Mouse (Mus musculus) bone marrow, adult 2 months (tissue): ENCODE results near the gene Klf4. TPM values are rescaled to one million over a fixed set of nuclear protein-coding genes. Genes with fewer than 3 reads are reported as not detected.

Experiments
- H3K27ac ChIP-seq: fragments of 200-500 bp; 2 replicates; pipeline ENCODE4 v1.5.1; 2012; ENCODE audit warnings: low read depth, mild to moderate bottlenecking, control low read depth, inconsistent platforms, low read length; ENCODE audit not compliant: control insufficient read depth, poor library complexity, insufficient read depth
- H3K4me1 ChIP-seq: fragments of 200-500 bp; 2 replicates; pipeline ENCODE4 v1.6.1; 2011; ENCODE audit warnings: low read length; ENCODE audit not compliant: control insufficient read depth, insufficient read depth
- H3K4me3 ChIP-seq: fragments of 200-500 bp; replicated peaks from 2 replicates; pipeline ENCODE3; 2011; ENCODE audit warnings: mild to moderate bottlenecking, low read depth, low read length, control low read depth; ENCODE audit not compliant: control insufficient read depth
- CTCF ChIP-seq: fragments of 200-500 bp; IDR thresholded peaks from 2 replicates; pipeline ENCODE4 v1.5.1; 2011; ENCODE audit warnings: low read length, control low read depth; ENCODE audit not compliant: control insufficient read depth, insufficient read depth
- POLR2A ChIP-seq: fragments of 200-500 bp; IDR thresholded peaks from 2 replicates; pipeline ENCODE4 v1.6.1; 2011; ENCODE audit warnings: low read depth, mild to moderate bottlenecking, control low read depth, low read length, borderline replicate concordance; ENCODE audit not compliant: control insufficient read depth
- WGBS: fragments of 180-500 bp; shearing (Covaris S2); methylation state at CpG from one replicate; pipeline ENCODE4 v1.1.7; 2018; 5-methylcytosine and 5-hydroxymethylcytosine counted together
- polyA plus RNA-seq: library from polyadenylated mRNA; stranded (reverse); fragments of >200 nt; gene quantifications from 2 replicates; pipeline ENCODE4 v1.2.4, GENCODE M21; 2011; ENCODE audit warnings: low replicate concordance; ENCODE audit not compliant: missing spikeins, insufficient read depth, insufficient read length

Klf4 gene
- polyA plus RNA-seq, 1 experiment: 17.3 TPM

GRCm38 (mm10) chr4:55530731-55531095 lies 1.6 kb downstream of the Klf4 start:
- H3K27ac ChIP-seq: peak overlapping the region; percentile 55; the same call in 1 of the 2 replicates
- no peaks in the 10 kb centered on the region for H3K4me1 ChIP-seq
- under 1% methylated on average over 20 of the region's 20 CpGs for WGBS
- H3K4me3 ChIP-seq: peak overlapping the region; percentile 49
- TF ChIP-seq CTCF (no peak), POLR2A (no peak)

GRCm38 (mm10) chr4:55530236-55530635 lies 2.0 kb downstream of the Klf4 start:
- Histone ChIP-seq H3K4me3 (peak overlapping the region; percentile 49), H3K4me1 (no peaks in the 10 kb centered on the region), H3K27ac (peak overlapping the region; percentile 55; the same call in 1 of the 2 replicates)
- peak; percentile 15; the same call in 1 of the 2 replicates for TF ChIP-seq POLR2A
- TF ChIP-seq CTCF: peak; percentile 66
- WGBS: 1% methylated on average over 27 of the region's 27 CpGs

GRCm38 (mm10) chr4:55528404-55528803 lies 3.9 kb downstream of the Klf4 start:
- H3K27ac ChIP-seq: no peak overlapping the region
- no peaks in the 10 kb centered on the region for H3K4me1 ChIP-seq
- 85% methylated on average over 4 of the region's 4 CpGs for WGBS
- no peak overlapping the region for H3K4me3 ChIP-seq
- no peak for TF ChIP-seq CTCF
- TF ChIP-seq POLR2A: no peak

DNA sequence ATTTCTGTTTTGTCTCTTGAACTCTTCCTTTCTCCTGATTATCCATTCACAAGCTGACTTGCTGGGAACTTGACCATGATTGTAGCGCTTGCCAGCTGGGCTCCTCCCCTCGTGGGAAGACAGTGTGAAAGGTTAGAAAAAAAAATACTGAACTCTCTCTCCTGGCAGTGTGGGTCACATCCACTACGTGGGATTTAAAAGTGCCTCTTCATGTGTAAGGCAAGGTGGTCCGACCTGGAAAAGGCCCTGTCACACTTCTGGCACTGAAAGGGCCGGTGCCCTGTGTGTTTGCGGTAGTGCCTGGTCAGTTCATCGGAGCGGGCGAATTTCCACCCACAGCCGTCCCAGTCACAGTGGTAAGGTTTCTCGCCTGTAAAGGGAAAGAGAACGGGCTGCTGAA lies 4.3 kb downstream of the Klf4 start:
- Histone ChIP-seq H3K4me1 (no peaks in the 10 kb centered on the region), H3K27ac (no peak overlapping the region), H3K4me3 (no peak overlapping the region)
- TF ChIP-seq POLR2A: no peak
- no peak for TF ChIP-seq CTCF
- WGBS: 81% methylated on average over 12 of the region's 12 CpGs

DNA sequence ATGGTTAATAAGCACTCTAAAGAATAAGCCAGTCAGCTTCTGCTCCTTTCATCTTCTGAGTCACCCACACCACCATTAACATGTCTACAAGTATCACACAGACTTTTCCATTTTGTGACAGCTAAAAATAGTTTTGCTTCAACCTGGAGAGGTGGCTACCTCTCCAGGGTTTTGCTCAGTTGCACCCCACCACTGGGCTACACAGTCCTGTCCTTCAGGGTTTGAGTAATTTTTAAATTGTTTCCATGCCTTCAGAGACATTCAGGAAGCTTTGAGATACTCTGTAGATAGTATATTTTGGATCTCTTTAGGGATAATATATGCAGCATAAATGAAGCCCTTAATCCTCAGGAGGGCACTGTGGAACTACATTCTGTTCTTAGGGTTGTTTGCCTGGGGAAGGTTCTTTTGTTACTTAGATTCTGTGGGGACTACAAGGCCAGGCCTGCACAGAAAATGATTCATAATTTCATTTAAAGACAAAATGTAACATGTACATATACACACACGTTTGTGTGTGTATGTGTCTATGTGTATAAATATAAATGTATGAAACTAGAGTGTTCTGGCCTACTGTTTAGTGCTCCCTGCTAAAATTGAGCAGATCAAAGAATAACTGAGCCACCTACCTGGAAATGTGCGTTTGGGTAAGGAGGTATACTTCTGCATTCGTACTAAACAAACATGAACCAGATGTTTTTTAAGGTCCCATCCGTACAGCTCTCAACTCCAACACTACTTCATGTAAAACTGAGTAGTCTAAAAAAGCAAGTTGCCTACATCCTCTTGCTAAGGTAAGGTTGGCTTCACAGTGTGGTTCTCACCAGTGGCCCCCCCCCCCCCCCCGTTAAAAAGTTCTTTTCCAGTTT lies 5.8 kb downstream of the Klf4 start:
- Histone ChIP-seq H3K27ac (no peak overlapping the region), H3K4me1 (no peaks in the 10 kb centered on the region), H3K4me3 (no peak overlapping the region)
- TF ChIP-seq POLR2A (no peak), CTCF (no peak)
- 68% methylated on average over 5 of the region's 5 CpGs for WGBS

- no peaks in the 10 kb centered on the region for H3K4me1 ChIP-seq
- 73% methylated on average over 4 of the region's 4 CpGs for WGBS
- no peak overlapping the region for H3K4me3 ChIP-seq
- no peak overlapping the region for H3K27ac ChIP-seq
- TF ChIP-seq POLR2A (no peak), CTCF (no peak)
Measured at GRCm38 (mm10) chr4:55523921-55524320, 8.3 kb downstream of the Klf4 start.

DNA sequence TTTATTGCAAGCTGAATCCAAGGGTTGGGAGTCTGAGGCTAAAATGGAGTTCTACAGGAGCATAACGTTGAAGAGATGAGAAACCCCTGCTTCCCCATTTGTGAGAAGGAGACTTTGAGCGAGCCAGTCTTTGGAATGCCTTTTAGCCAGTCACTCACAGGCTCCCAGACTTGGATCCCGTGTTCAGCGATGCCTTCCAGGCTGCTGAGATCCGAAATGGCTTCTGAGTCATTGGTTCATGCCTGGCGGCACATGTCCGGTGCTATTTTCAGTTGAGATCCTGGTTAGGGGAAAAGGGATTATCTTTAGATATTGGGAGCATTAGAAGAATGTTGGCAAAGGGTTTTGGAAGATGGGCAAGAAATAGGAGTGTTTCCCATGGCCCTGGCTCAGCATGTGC lies 14.8 kb downstream of the Klf4 start:
- whole genome bisulfite sequencing: 83% methylated on average over 7 of the region's 7 CpGs
- no peaks in the 10 kb centered on the region for H3K4me1 ChIP-seq
- TF ChIP-seq POLR2A (no peak), CTCF (no peak)
- H3K4me3 ChIP-seq: no peak overlapping the region
- H3K27ac ChIP-seq: no peak overlapping the region

DNA sequence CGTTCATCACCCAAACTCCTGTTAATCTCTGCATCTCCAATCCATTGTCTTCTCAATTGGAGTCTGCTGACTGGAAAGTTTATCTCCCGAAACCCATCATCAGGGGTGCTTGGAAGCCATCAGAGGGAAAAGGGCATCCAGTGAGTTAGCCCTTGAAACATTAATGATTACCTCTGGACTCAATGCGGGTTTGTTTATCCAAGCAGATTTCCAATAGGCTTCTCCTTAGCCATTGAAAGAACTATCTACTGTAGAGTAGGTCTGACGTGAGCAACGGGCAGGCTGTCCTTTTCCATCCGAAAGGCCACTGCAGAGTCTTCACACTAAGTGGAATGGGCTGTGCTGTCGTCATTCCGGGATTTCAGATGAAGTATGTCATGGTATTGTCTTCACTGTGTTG lies 16.2 kb downstream of the Klf4 start:
- no peaks in the 10 kb centered on the region for H3K4me1 ChIP-seq
- no peak overlapping the region for H3K4me3 ChIP-seq
- no peak overlapping the region for H3K27ac ChIP-seq
- TF ChIP-seq POLR2A (no peak), CTCF (no peak)
- 79% methylated on average over 8 of the region's 8 CpGs for WGBS
